8 mouse cellular contexts compared by ENCODE assay signal in genomic region chr8:110218511-110218910, GRCm38 (mm10). TPM values are rescaled to one million over a fixed set of nuclear protein-coding genes. Genes with fewer than 3 reads are reported as not detected.
A peak's percentile ranks its signal among the peaks of the same experiment; 100 is the strongest.
DNase-seq lines count a peak whose midpoint lies in the region; ATAC-seq and TF ChIP-seq lines count a peak whose summit lies in the region.
"Had no signal": no experiment of that assay in that cellular context is flagged by ENCODE, and none has a peak within 500 bp of the region (broad histone marks: within the 10 kb centered on the region; RNA-seq: fewer than 3 reads in every experiment).

No protein-coding gene starts in this region.

- H3K36me3 ChIP-seq in megakaryocyte, embryonic 14.5 days (replicated peaks; ENCODE audit: low read length), result peaks cover 42% of the 10 kb centered on the region
- peaks cover 14% of the 10 kb centered on the region for H3K36me3 ChIP-seq in forebrain, embryonic 16.5 days (ENCODE audit: control insufficient read depth, insufficient read depth)
- H3K36me3 ChIP-seq in liver, embryonic 14.5 days (replicated peaks; ENCODE audit: control insufficient read depth, insufficient read depth, low read depth), result peaks cover 13% of the 10 kb centered on the region
- peaks cover 14% of the 10 kb centered on the region for H3K36me3 ChIP-seq in stomach, postnatal 0 days (ENCODE audit: control insufficient read depth, insufficient read depth, low read length)

- peaks cover 26% of the 10 kb centered on the region for H3K9me3 ChIP-seq in megakaryocyte, embryonic 14.5 days
- no peaks in the 10 kb centered on the region for H3K9me3 ChIP-seq in forebrain, embryonic 16.5 days (ENCODE audit: control insufficient read depth, low read length)
- H3K9me3 ChIP-seq in liver, embryonic 14.5 days (ENCODE audit: control insufficient read depth, low read length), result no peaks in the 10 kb centered on the region; the same call in 1 of the 2 replicates
- no peaks in the 10 kb centered on the region for H3K9me3 ChIP-seq in stomach, postnatal 0 days (ENCODE audit: control insufficient read depth, low read length)

- no peak overlapping the region for H3K9ac ChIP-seq in forebrain, embryonic 16.5 days (replicated peaks; ENCODE audit: low read depth, low read length)
- no peak overlapping the region for H3K9ac ChIP-seq in liver, embryonic 14.5 days (replicated peaks)
- H3K9ac ChIP-seq in stomach, postnatal 0 days (ENCODE audit: low read length), result no peak overlapping the region

- TF ChIP-seq CTCF in liver, embryonic 14.5 days (IDR thresholded peaks at IDR 0.05; ENCODE audit: low read depth), result no peak
- no peak for TF ChIP-seq CTCF in stomach, postnatal 0 days (IDR thresholded peaks at IDR 0.05; ENCODE audit: low read depth)

- no peak overlapping the region for H3K27ac ChIP-seq in forebrain, embryonic 16.5 days (ENCODE audit: low read length)
- H3K27ac ChIP-seq in liver, embryonic 14.5 days, result no peak overlapping the region
- no peak overlapping the region for H3K27ac ChIP-seq in stomach, postnatal 0 days (replicated peaks)

- 70% methylated on average over 5 of the region's 5 CpGs for WGBS in forebrain, embryonic 16.5 days
- 8% methylated on average over 5 of the region's 5 CpGs for WGBS in liver, embryonic 14.5 days (ENCODE audit: insufficient replicate concordance)
- 61% methylated on average over 5 of the region's 5 CpGs for WGBS in stomach, postnatal 0 days

- no peak for TF ChIP-seq EP300 in liver, embryonic 14.5 days (IDR thresholded peaks at IDR 0.05; ENCODE audit: low read depth)
- TF ChIP-seq EP300 in stomach, postnatal 0 days (optimal IDR thresholded peaks at IDR 0.05), result no peak

- peaks cover 17% of the 10 kb centered on the region for H3K4me1 ChIP-seq in megakaryocyte, embryonic 14.5 days
- peaks cover 17% of the 10 kb centered on the region for H3K4me1 ChIP-seq in forebrain, embryonic 16.5 days (replicated peaks; ENCODE audit: control insufficient read depth, insufficient read depth, low read length)
- peaks cover 3 to 8% of the 10 kb centered on the region in 2 experiments; a peak in 2 of 4 replicates for H3K4me1 ChIP-seq in liver, embryonic 14.5 days (replicated peaks; ENCODE audit: control insufficient read depth in 2 of 2, insufficient read depth in 2 of 2, low read length in 1 of 2)
- peaks cover 4% of the 10 kb centered on the region; the same call in 1 of the 2 replicates for H3K4me1 ChIP-seq in stomach, postnatal 0 days (replicated peaks; ENCODE audit: control insufficient read depth, insufficient read depth)

- peak overlapping the region; percentile 95 for H3K4me3 ChIP-seq in megakaryocyte, embryonic 14.5 days (replicated peaks)
- peak overlapping the region; percentile 50 for H3K4me3 ChIP-seq in forebrain, embryonic 16.5 days (replicated peaks; ENCODE audit: low read length)
- peak overlapping the region; percentile 30 to 60; a peak in 3 of 4 replicates for H3K4me3 ChIP-seq in liver, embryonic 14.5 days (ENCODE audit: insufficient read depth in 1 of 2, low read depth in 2 of 2, low read length in 2 of 2)
- H3K4me3 ChIP-seq in stomach, postnatal 0 days (ENCODE audit: low read depth, low read length), result peak overlapping the region; percentile 57

- H3K27me3 ChIP-seq in megakaryocyte, embryonic 14.5 days (replicated peaks), result peaks cover 4% of the 10 kb centered on the region
- H3K27me3 ChIP-seq in forebrain, embryonic 16.5 days (replicated peaks; ENCODE audit: control insufficient read depth, insufficient read depth, low read length), result no peaks in the 10 kb centered on the region
- H3K27me3 ChIP-seq in liver, embryonic 14.5 days (ENCODE audit: control insufficient read depth, insufficient read depth, low read length), result no peaks in the 10 kb centered on the region
- no peaks in the 10 kb centered on the region for H3K27me3 ChIP-seq in stomach, postnatal 0 days (ENCODE audit: control insufficient read depth, insufficient read depth, low read length)

- peak overlapping the region; percentile 85 for H3K4me2 ChIP-seq in forebrain, embryonic 16.5 days (ENCODE audit: low read length)
- H3K4me2 ChIP-seq in liver, embryonic 14.5 days (ENCODE audit: low read depth), result peak overlapping the region; percentile 54
- peak overlapping the region; percentile 74 for H3K4me2 ChIP-seq in stomach, postnatal 0 days (replicated peaks; ENCODE audit: low read depth)

- ATAC-seq in megakaryocyte, adult 5-6 weeks (ENCODE audit: poor library complexity, severe bottlenecking), result no peak
- no peak for ATAC-seq in forebrain, embryonic 16.5 days
- no peak for ATAC-seq in liver, embryonic 14.5 days (ENCODE audit: insufficient read depth)
- ATAC-seq in stomach, postnatal 0 days (ENCODE audit: low FRiP score, low TSS enrichment), result no peak
- ATAC-seq in cerebellum, adult (ENCODE audit: insufficient number of reproducible peaks, low FRiP score, low TSS enrichment), result no peak

- no peak for DNase-seq in liver, embryonic 14.5 days (ENCODE audit: low read depth in 3 of 3, low spot score in 3 of 3)
- DNase-seq in stomach, postnatal 0 days (ENCODE audit: low spot score), result no peak
- no peak for DNase-seq in testis, postnatal 14 days (ENCODE audit: low spot score)
- DNase-seq: adrenal gland, postnatal 25 days had no signal

RNA-seq across cellular contexts. Expression of gene Cmtr2, which starts 3.0 kb away (rescaled TPM):
- 0.47 TPM in 1 of 2 replicates, not detected in the other for polyA plus RNA-seq in megakaryocyte, embryonic 14.5 days (2012; ENCODE audit: insufficient read depth, low replicate concordance)
- 3.4 and 6.0 TPM in 2 replicates for total RNA-seq in megakaryocyte, adult 5-6 weeks (2015)
- 3.3 and 4.4 TPM in 2 replicates for total RNA-seq in megakaryocyte, adult 5-6 weeks (2017)
- 14.6 and 14.7 TPM in 2 replicates for polyA plus RNA-seq in forebrain, embryonic 16.5 days (2015; fragmentation: Nextera tagmentation; extraction: Ambion mirVana)
- polyA plus RNA-seq in liver, embryonic 14.5 days (2012; rRNA removed), result 1.8 and 2.5 TPM in 2 replicates
- polyA plus RNA-seq in liver, embryonic 14.5 days (2014; fragmentation: Nextera tagmentation; extraction: Ambion mirVana), result 3.1 and 4.0 TPM in 2 replicates
- 3.9 and 4.6 TPM in 2 replicates for polyA plus RNA-seq in stomach, postnatal 0 days (2015; fragmentation: Nextera tagmentation; extraction: Ambion mirVana)

RNA-seq across cellular contexts. Expression of gene Hydin, which starts 48.3 kb away (rescaled TPM):
- polyA plus RNA-seq in megakaryocyte, embryonic 14.5 days (2012; ENCODE audit: insufficient read depth, low replicate concordance), result not detected in 2 replicates
- total RNA-seq in megakaryocyte, adult 5-6 weeks (2015), result not detected in 2 replicates
- 0.11 TPM in 1 of 2 replicates, not detected in the other for total RNA-seq in megakaryocyte, adult 5-6 weeks (2017)
- 0.32 and 0.52 TPM in 2 replicates for polyA plus RNA-seq in forebrain, embryonic 16.5 days (2015; fragmentation: Nextera tagmentation; extraction: Ambion mirVana)
- polyA plus RNA-seq in liver, embryonic 14.5 days (2012; rRNA removed), result 0.05 and 0.10 TPM in 2 replicates
- polyA plus RNA-seq in liver, embryonic 14.5 days (2014; fragmentation: Nextera tagmentation; extraction: Ambion mirVana), result 0.03 TPM in 2 replicates
- 0.05 TPM in 2 replicates for polyA plus RNA-seq in stomach, postnatal 0 days (2015; fragmentation: Nextera tagmentation; extraction: Ambion mirVana)

RNA-seq across cellular contexts. Expression of gene Calb2, which starts 50.5 kb away (rescaled TPM):
- not detected in 2 replicates for polyA plus RNA-seq in megakaryocyte, embryonic 14.5 days (2012; ENCODE audit: insufficient read depth, low replicate concordance)
- total RNA-seq in megakaryocyte, adult 5-6 weeks (2015), result not detected in 2 replicates
- not detected in 2 replicates for total RNA-seq in megakaryocyte, adult 5-6 weeks (2017)
- polyA plus RNA-seq in forebrain, embryonic 16.5 days (2015; fragmentation: Nextera tagmentation; extraction: Ambion mirVana), result 58.7 and 93.1 TPM in 2 replicates
- not detected in 2 replicates for polyA plus RNA-seq in liver, embryonic 14.5 days (2012; rRNA removed)
- polyA plus RNA-seq in liver, embryonic 14.5 days (2014; fragmentation: Nextera tagmentation; extraction: Ambion mirVana), result not detected in 2 replicates
- 0.17 and 0.19 TPM in 2 replicates for polyA plus RNA-seq in stomach, postnatal 0 days (2015; fragmentation: Nextera tagmentation; extraction: Ambion mirVana)

Comparison
In these comparisons a context has a peak if more than half of its experiments do, and no peak if none do; other contexts are left out.
1. H3K4me3 ChIP-seq: peak in every context shown above with its lines; median percentile 95 in megakaryocyte, embryonic 14.5 days; 57 in stomach, postnatal 0 days; 50 in forebrain, embryonic 16.5 days; 45 in liver, embryonic 14.5 days.
2. RNA of gene Calb2, which starts 50.5 kb away (polyA plus RNA-seq): 58.7 to 93.1 TPM in forebrain, embryonic 16.5 days; 0.17 to 0.19 TPM in stomach, postnatal 0 days, not detected in megakaryocyte, embryonic 14.5 days and not detected in liver, embryonic 14.5 days; every median in the first group is over 10 times any median in the second.
3. Peak in every context shown above with its lines, with median percentiles within 50 percentile points of each other: H3K4me2 ChIP-seq.